Mouse (Mus musculus) mature B cell (primary cell): ENCODE measurements around the gene Rnaseh2a.

Experiments used
- in situ Hi-C: fragments of 300-500 bp; cut with MboI; formaldehyde crosslinking; loops from 2 replicates; pipeline ENCODE4 v1.14.3; 2019

The Rnaseh2a gene

GRCm38 (mm10) chr8:84968650-84969049 is 917 bp downstream of the Rnaseh2a start:
- in situ Hi-C loops = loop anchor here (25.0 kb wide), 1 partner anchor 319 kb away; the partner anchor contains the start of genes Orc6 and Vps35

- in situ Hi-C loops = loop anchor here (25.0 kb wide), 1 partner anchor 320 kb away; the partner anchor contains the start of genes Orc6 and Vps35
Measured at GRCm38 (mm10) chr8:84967532-84968304, 1.8 kb downstream of the Rnaseh2a start.

DNA sequence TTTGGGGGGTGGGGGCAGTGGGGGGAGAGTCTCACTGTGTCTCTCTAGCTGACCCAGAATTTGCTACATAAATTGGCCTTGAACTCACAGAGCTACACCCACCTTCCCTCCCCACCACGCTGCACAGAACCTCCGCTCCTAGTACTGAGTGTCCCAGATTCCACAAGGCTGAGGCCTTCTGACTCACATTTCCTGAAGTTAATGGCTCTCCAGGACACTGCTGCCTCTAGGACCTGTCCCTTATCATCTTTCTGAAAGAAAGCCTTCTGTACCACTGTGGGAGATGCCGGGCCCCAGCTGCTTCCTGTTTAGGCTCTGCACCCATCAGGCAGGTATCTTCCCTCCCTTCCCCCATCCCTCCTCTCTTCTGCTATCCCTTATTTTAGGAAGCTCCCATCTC is 3.0 kb downstream of the Rnaseh2a start:
- in situ Hi-C loops = loop anchor here (25.0 kb wide), 1 partner anchor 321 kb away; the partner anchor contains the start of genes Orc6 and Vps35

GRCm38 (mm10) chr8:84965731-84966291 is 3.8 kb downstream of the Rnaseh2a start:
- in situ Hi-C loops = loop anchor here (25.0 kb wide), 1 partner anchor 321 kb away; the partner anchor contains the start of genes Orc6 and Vps35

- in situ Hi-C loops = loop anchor here (25.0 kb wide), 1 partner anchor 323 kb away; the partner anchor contains the start of genes Orc6 and Vps35
Measured at GRCm38 (mm10) chr8:84963952-84964351, 5.6 kb downstream of the Rnaseh2a start.

GRCm38 (mm10) chr8:84959811-84960210 is 9.8 kb downstream of the Rnaseh2a start:
- in situ Hi-C loops = loop anchor here (25.0 kb wide), 1 partner anchor 327 kb away; the partner anchor contains the start of genes Orc6 and Vps35

GRCm38 (mm10) chr8:84956768-84957167 is 12.8 kb downstream of the Rnaseh2a start:
- in situ Hi-C loops = loop anchor here (25.0 kb wide), 1 partner anchor 331 kb away; the partner anchor contains the start of genes Orc6 and Vps35

GRCm38 (mm10) chr8:84952612-84953255 is 16.8 kb downstream of the Rnaseh2a start:
- in situ Hi-C loops = loop anchor here (25.0 kb wide), 1 partner anchor 335 kb away; the partner anchor contains the start of genes Orc6 and Vps35

- in situ Hi-C loops = loop anchor here (25.0 kb wide), 1 partner anchor 338 kb away; the partner anchor contains the start of genes Orc6 and Vps35
Measured at GRCm38 (mm10) chr8:84949753-84950152, 19.8 kb downstream of the Rnaseh2a start.

DNA sequence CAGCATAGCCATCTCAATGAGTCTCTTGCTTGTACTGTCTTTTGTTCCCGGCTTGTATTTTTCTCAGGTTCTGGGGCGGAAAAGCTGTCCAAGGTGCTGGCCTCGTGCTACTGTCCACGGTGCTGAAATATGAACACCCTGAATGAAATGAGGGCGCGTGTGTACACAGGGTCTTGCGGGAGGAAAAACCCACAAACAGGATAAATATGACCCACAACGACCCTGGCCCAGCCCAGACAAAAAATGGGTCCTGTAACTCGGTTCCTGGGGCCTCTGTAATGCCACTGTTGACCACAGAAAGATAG is 22.4 kb downstream of the Rnaseh2a start:
- in situ Hi-C loops = no loop called here

DNA sequence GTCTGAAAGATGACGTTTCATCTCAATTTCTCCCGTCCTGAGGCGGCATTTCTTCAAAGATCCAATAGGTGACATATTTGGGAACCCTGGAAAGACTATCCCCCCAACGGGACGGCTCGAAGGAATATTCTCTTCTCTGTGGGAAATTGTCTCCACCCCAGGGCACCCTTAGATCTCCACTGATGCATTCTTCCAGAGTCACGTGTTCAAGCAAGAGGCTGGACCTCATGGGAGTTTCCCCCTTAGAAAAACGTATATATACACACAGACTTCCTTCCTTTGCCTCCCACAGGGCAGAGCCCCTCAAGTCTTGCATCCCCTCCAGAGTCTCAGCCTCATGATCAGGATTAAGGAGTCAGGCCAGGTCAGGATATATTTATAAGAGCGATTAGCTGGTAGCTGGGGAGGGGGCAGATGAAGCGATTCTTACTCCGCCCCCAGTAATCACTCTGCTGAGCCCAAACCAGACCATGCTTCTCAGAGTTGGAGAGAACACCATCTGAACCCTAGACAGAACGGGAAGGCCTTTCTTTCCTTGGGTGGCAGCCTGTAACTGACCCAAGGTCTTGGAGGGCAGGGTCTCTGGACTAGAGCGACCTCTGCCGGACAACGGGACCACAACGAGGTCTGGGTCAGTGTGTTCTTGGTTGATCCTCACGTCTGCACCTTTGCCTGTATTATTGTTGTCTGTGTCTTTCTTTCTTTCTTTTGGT is 22.9 kb downstream of the Rnaseh2a start, which contains the start of gene Rtbdn:
Rtbdn (plus strand) TSS at position 464 of the 713 bp plus-strand sequence.
- in situ Hi-C loops = no loop called here

DNA sequence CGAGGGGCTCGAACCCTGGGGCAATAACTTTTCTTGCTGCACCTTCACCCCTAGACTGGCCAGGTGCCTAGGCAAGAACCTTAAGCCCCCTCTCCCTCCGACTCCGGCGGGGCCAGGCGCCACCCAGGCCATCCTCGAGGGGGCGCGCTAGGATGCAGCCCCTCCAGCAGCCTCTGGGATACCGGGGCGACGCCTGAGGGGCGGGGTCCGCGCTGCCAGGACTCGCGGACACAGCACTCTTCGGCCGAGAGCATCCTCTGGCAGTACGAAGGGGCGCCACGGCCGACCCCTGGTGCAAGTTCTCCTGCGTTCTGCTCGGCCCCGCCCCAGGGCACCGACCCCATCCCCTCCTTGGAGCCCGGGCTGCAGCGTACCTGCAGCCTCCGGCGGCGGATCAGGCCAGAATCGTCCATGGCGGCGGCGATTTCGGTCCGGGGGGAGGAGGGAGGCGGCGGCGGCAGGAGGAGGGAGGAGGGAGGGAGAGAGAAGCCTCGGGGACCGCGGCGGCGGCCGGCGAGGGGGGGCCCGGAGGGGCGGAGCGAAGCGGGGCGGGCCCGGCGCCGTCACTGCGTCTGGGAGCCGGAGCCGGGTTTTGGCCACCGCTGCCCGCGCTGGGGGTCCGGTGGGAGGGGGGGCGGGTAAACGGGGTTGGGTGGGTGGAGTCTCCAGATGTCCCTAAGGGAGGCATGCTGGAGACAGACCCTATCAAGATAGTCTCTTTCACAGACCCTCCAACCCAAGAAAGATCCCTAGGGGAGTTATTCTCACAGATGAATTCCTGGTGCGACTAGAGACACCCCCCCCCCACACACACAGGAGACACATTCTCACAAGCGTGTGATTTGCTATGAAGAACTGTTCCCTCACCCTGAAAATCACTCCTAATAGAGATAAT is 23.7 kb downstream of the Rnaseh2a start:
- in situ Hi-C loops = no loop called here

DNA sequence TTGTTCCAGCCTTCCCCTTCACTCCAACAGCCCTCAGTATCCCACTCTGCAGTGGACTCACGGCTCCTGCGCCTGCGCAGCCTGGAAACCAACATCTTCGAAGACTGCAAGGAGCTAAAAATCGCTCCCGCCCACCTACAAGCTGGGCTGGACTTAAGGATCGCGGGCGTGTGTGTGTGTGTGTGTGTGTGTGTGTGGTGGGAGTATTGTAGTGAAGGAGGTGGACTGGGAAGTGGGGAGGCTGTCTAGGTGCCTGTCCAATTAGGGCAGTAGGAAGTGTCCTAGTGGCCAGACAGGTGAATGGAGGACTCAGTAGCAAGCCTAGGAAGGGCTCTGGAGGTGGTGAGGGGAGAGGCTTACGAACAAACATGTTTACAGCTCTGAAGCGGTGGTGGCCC is 24.3 kb downstream of the Rnaseh2a start:
- in situ Hi-C loops = no loop called here

DNA sequence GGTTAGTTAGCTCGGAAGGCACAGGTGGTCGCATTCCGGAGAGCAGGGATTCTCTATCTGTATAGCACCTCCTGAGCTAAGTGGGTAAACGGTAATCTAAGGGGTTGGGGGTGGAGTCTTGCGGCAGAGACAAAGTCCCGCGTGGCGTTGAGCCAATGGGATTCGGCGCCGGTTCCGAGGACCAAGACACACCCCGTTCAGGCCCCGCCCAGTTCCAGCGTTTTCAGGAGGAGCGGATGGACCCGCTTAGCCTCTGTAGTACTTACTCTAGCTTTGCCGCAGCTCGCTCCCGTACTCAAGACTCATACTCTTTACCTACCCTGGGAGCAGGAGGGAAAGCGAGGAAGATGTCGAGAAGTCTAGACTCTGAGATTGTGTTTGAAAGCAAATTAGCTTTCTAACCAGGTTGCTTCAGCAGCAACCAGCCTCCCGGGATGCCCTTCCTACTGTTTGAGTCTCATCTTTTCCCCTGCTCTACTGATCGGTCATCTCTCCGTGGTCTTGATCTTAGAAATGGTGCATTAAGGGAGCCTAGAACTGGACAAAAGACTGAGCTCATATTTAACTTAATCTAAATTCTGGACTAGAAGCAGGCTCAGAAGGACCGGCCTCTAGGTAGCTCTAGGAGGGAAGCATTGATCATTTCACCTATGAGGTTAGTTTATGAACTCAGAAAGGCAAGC is 24.9 kb downstream of the Rnaseh2a start:
- in situ Hi-C loops = no loop called here

DNA sequence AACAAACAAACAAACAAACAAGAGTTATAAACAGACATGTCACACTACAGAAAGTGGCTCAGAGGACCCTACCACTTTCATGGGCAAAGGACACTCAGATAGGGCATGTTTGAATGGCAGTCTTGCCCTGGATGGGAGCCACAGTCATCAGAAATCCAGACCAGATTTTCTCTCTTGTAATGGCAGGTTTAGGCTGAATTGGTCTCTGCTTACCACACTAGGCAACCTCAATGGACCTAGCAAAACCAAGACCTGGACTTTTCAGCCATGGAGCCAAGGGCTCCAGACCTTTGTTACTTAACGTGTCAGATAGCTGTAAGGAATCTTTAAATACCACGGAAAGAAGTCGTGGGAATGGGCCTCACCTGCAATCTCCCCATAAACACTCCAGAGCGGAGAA is 25.9 kb downstream of the Rnaseh2a start:
- in situ Hi-C loops = no loop called here

GRCm38 (mm10) chr8:84937620-84938485 is 31.7 kb downstream of the Rnaseh2a start:
- in situ Hi-C loops = no loop called here

- in situ Hi-C loops = no loop called here
Measured at GRCm38 (mm10) chr8:84936962-84937546, 32.5 kb downstream of the Rnaseh2a start, which contains the start of gene Mast1. Gene Mast1 (minus strand): TSS chr8:84937359.
